Mouse (Mus musculus) leukemia stem cell, adult 10-12 weeks (primary cell): ENCODE measurements around the gene Zfp141. TPM values are rescaled to one million over a fixed set of nuclear protein-coding genes. Genes with fewer than 3 reads are reported as not detected.

ENCODE experiments used
- polyA plus RNA-seq: library from polyadenylated mRNA; stranded (reverse); fragments of >175 nt; gene quantifications from 2 replicates; pipeline ENCODE4 v1.2.3, GENCODE M21; 2012; ENCODE audit warnings: low replicate concordance

The Zfp141 gene
- polyA plus RNA-seq: 0.25 and 2.3 TPM in 2 replicates

DNA sequence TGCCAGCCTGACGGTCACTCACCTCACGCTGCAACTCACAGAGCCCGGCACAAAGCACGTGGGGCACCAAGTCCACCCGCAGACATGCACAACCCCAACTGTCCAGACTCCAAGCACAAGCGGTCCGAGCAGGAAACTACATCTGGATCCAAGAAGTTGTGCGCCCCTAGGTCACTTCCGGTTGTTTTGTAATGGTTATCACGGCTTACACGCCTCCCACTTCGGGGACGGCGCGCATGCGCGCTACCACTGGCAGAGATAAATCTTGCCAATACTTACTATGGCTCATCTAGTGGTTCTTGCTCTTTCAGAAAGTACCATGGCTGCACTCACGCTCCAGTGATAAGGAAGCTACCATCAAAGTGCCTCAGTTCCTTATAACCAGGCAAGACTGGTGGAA lies at the start of gene Zfp141:
Zfp141 (minus strand) TSS at position 153 of the 400 bp plus-strand sequence.

GRCm38 (mm10) chr7:42447850-42448249 lies 57.7 kb downstream of the Zfp141 start, which contains the start of gene 4933421I07Rik:
4933421I07Rik (minus strand) TSS chr7:42448120.

Other genes with a start within 250 kb of the Zfp141 start
- not detected in 2 replicates for gene Vmn2r61, start 245.7 kb downstream of the Zfp141 start, polyA plus RNA-seq
- not detected in 2 replicates for gene 4933421I07Rik, start 57.6 kb downstream of the Zfp141 start, polyA plus RNA-seq
- not detected in 2 replicates for gene Gm21028, start 72.8 kb upstream of the Zfp141 start, polyA plus RNA-seq
- gene Zfp977, start 86.8 kb upstream of the Zfp141 start, polyA plus RNA-seq: not detected in 2 replicates
- 0.11 and 0.51 TPM in 2 replicates for gene Zfp976, start 136.8 kb upstream of the Zfp141 start, polyA plus RNA-seq
- gene Zfp975, start 187.0 kb upstream of the Zfp141 start, polyA plus RNA-seq: not detected in 2 replicates
- not detected in 2 replicates for gene Gm17067, start 221.3 kb upstream of the Zfp141 start, polyA plus RNA-seq